Mouse (Mus musculus) layer of hippocampus, postnatal 36 days (tissue): ENCODE measurements at regions not wholly inside any gene's neighbourhood (a gene's known extent, or its start where the extent isn't known, plus 50 kb on each side); places are given as distances from the start of the nearest gene placed in this dataset.
A peak's percentile ranks its signal among the peaks of the same experiment; 100 is the strongest.
"Not testable (repeated sequence)": the region's sequence is repeated elsewhere in the genome, so short reads cannot be mapped to it uniquely, and the experiment has no call there.

ENCODE experiments used
- DNase-seq, 2 experiments: peaks; one replicate each; pipeline ENCODE4 v3.0.0; 2022

DNA sequence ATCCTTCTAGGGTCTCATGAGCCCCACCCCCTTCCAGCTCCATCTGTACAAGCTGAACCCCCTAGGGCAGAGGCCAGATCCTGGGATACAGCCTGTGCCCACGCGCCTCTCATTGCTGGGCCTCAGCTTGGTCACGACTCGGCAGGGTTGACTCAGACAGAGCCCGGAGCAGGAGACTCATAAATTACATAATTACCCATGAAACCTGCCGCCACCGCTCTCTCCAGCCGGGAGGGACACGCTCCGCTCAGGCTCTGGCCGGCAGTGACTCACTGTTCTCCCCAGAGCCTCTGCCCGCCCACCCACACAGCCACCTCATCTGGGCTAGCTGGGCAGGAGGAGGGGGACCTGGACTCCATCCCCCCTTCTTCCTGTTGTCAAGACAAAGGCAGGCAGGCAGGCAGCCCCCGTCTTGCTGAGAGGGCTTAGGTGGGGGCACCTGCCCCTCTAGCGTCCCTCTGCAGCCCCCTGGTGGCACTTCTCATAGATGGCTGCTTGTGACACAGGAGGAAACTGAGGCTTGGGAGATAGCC lies 149.6 kb upstream of the Rtl1 start:
- DNase-seq, result peak; percentile 51 to 56

DNA sequence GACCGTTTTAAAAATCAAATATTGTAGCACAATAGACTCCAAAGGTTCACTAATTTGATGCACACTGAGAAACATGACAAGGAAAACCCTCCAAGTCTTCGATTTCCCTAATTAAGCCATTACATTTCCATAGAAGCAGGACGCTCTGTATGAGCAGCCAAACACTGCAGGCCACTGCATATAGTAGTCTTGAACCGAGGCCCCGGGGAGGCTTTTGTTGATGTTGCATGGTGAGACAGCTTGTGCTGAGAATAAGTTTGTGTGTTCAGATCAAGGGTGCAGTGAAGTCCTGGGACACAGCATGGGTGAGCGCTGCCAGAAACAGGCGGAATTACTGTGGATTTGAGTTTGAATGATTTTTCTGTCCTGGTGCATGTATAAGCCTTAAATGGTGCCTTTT lies 154.9 kb upstream of the Rtl1 start:
- no peak for DNase-seq

DNA sequence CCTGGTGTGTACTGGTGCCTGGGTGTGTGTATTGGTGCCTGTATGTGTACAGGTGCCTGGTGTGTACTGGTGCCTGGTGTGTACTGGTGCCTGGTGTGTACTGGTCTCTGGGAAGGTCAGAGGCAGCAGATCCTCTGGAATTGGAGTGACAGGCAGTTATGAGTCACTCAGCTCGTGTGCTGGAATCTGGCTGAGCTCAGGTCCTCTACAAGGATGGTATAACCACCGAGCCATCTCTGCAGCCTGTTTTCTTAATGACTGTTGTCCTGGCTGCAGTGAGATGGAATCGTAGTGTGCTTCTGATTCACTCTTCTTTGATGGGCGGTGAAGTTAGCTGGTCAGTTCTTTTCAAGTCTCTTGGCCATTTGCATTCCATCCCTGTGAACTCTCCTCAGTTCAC lies 164.2 kb upstream of the Rtl1 start:
- DNase-seq, result no peak

DNA sequence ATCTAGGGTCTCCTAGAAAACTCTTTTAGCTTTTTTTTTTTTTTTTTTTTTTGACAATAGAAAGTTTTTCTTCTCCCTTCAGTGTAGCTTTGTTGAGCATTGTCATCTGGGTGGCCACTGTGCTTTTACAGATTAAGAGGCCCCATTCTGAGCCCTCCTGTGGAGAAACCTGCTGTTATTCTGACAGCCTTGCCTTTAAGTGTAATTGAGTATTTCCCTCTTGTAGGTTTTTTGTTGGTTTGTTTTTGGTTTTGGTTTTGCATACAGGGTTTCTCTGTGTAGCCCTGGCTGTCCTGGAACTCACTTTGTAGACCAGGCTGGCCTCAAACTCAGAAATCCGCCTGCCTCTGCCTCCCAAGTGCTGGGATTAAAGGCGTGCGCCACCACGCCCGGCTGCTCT lies 166.5 kb upstream of the Rtl1 start:
- not testable (repeated sequence) for DNase-seq

DNA sequence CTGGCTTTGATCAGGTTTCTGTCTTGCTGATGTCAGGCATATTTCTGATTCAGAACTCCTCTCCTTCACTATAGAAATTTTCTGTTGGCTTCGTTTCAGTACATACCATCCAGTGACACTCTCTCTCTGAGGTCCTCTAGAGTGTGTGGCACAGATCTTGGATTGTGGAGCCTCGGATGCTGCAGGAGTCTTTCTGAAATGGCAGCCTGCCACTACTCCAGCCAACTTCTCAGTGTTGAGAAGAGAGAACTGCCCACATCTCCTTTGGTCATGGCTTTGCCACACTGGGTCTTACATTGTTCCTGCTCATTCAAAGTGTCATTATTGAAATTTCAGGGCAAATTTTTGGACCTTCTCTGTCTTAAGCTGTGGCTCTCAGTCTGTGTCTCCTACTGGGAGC lies 172.4 kb upstream of the Rtl1 start:
- DNase-seq, result no peak

DNA sequence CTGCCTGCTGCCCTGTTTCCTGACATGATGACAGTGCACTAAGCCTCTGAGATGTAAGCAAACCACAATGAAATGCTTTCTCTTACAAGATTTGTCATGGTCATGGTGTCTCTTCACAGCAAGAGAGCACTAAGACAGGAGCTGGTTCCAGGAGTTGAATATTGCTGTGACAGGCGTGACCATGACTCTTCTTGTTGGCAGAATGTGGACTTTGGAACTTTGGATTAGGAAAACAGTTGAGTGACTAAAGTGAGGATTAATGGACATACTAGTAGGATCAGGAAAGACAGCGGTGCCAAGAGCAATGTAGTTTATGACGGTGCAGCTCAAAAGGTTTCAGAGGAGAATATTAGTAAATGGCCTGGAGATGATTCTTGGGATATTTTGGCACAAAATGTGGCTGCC lies 173.8 kb upstream of the Rtl1 start:
- DNase-seq, result no peak

DNA sequence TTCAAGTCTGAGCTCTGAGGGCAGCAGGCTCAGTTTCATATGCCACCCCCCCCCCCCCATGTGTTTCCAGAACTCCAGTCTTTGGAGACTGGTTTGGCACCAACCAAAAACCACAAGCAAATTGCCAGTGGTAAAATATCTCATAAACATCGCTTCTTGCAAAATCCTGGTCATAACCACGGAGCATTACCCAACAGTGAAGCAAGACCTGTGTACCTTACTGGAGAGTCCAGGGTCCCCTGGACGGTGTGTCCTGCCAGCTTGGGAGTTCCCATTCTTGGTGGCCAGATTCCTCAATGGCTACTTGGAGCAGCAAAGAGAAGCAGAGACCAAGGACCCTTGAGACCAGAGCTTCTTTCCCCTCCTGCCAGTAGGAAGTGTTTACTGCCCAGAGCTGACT lies 198.7 kb upstream of the Rtl1 start:
- DNase-seq, result no peak

DNA sequence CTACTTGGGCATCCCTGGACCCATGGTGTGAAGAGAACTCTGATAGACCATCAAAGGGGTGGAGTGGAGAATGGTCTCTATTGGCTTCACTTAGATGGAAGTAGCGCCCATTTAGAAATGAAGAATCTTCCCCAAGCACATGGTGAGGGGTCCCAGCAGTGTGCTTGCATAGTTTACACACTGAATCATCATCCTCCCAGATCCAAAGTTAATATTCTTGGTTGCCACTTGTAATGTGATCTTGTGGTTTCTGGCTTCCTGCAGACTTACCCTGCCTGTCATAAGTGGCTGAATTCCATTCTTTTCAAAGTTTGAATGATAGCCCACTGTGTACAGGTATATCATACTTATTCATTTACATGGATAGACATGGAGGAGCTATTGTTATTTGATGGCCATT lies 199.3 kb upstream of the Rtl1 start:
- DNase-seq, result no peak

DNA sequence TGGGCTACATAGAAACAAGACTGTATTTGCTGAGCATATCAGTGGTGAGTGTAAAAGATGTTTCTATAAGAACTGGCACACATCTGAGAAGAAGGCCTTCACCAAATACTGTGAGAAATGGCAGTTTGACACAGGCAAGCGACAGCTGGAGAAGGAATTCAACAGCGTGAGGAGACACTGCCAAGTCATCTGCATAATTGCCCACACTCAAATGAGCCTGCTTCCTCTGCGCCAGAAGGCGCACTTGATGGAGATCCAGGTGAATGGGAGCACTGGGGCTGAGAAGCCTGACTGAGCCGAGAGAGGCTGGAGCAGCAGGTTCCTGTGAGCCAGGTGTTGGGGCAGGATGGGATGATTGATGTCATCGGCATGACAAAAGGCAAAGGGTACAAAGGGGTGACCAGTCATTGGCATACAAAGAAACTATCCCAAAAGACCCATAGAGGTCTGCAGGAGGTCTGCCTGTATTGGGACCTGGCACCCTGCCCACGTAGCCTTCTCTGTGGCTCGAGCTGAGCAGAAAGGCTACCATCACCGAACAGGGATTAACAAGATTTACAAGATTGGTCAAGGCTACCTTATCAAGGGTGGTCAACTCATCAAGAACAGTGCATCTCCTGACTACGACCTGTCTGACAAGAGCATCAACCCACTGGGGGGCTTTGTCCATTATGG lies 227.2 kb upstream of the Rtl1 start:
- DNase-seq, result peak in 1 of 2 experiments; percentile 18

DNA sequence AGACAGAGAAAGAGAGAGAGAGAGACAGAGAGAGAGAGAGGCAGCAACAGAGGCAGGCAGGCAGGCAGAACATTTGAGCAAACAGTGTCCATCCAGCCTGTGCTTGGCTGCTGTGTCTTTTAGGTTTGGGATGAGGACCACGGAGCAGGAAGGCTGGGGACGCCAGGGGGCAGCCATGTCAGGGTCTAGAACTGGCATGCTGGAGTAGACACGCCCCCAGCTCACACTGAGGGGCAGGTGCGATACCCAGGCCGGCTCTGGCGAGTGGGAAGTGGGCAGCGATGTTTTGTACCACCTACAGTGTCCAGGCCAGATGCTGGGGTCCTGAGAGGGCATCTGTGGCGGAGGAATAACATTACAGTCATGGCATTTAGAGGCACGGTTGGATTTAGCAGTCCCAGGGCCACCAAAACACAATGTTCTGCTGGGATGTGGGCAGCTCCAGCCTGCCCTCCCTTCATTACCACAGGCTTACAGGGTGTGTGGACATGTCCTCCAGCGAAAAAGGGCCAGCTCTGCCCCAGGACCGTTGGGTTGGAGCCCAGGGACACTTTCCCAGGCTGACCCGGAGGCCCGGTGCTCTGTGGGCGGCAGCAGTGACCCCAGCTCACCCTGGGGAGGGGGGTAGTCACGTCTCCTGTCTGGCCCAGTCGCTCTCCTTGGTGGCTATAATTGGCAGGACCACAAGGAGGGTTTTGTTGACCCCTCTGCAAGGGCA lies 230.3 kb upstream of the Rtl1 start:
- no peak for DNase-seq

DNA sequence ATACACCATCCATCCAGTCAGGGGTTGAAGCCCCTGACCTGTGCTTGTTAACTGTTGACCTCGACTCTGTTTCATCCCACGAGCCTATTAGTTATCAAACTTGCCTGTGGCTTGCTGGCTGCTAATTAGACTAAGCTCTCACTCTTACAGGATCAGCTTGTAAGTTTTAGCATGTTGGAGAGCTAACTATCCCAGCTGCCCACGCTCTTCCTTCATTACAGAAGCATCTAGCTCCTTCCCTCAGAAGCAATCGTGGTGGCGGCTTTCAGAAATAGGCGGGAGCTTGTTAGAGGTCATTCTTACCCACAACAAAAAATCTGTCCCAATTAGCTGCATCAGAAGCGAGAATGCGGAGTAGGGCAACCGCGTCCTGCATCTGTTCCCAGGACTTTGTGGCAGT lies 232.8 kb upstream of the Rtl1 start:
- DNase-seq, result no peak

DNA sequence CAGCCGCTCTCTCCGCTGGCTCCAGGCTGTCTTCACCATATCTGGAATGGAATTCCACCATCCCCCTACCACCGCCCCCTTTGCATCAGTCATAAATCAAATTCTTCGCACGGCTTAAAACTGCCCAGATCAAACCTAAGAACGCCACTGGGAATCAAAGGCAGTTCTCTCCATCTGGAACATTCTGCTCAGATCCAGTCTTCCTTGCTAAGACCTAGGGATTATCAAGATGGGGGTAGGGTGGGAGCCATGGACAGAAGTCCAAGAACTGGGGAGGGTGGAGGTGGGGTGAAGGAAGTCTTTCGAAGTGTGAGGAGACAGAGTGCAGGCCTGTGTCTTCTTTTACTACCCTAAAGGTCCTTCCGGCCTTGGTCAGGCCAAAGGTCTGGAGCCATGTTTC lies 236.4 kb upstream of the Rtl1 start:
- no peak for DNase-seq

DNA sequence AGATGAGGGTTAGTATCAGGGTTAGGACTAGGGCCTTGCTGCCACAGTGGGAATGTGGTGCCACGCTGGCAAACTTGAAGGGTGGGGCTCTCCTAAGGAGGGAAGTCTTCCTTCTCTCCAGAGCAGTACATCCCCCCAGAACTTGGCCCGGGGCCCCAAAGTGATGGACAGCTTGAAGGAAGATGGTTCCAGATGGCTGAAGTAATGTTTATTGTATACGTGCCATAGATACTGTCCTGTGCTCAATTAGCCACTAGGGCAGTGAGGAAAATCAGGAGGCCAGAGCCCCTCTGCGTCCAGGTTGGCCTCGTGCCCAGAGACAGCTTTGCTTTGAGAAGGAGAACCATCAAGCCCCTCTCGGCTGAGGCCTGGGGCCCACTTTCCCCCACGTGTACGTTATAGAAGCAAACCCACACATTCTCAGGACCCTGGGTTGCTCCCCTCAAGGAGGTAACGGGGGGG lies 239.0 kb upstream of the Rtl1 start:
- no peak for DNase-seq

DNA sequence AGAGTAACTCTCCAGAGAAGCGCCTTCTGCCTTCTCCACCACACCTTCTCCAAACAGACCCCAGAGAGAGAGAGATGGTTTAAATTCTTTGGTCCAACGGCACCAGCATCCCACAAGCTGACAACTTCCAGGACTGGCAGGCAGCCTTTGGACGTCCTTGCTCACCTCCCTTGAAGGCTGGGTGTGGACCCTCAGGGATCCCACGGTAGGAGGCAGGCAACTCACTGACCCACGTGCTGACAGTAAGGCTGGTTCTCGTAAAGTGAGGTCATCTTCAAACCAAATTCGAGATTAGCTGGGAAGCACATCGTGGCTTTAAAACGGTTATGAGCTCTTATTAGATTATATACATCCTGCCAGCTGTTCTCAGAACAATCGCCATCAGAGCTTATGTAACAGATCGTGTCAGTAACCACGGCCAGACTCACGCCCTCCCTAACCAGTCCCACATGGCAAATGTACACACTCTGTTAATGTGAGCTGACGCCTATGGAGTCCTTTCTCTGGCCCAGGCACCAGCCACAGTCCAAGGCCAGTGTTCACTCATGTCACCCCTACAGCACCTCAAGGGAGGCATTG lies 239.9 kb upstream of the Rtl1 start:
- DNase-seq, result no peak

DNA sequence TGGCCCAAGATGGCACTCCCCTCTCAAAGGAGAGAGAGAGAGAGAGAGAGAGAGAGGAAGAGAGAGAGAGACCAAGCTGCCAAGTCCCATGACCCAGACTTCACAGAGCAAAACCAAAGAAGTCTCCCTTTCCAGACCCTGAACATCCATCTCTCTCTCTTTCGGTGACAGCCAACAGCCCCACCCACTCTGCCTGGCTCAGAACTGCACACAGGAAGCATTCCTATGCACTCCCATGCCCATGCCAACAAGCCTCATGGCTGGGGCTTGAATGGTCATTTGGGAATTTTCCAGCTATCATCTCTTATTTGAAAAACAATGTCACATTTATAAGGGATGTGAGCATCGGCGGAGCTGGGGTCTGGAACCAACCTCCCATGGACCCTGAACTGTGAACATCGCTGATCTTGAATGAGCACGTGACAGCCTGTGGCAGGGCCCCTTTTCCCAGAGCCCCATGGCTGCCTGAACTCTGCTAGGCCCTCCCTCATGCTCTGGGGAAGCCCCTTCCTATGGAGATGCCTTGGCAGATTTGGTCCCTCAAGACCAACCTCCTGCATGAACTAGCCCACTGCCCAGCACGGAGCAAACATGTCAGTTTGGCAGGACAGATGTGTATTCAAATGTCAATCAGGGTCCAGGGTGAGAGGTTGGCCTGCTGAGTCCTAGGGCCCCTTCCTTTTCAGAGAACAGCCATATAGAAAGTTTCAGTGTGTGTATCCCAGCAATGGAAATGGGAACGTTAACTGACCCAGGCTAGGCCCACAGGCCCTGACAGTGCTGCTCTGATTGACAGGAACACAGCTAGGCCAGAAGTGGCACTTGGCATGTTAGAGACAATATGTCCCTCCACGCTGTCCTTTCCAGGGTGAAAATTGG lies 244.8 kb upstream of the Rtl1 start:
- no peak for DNase-seq

DNA sequence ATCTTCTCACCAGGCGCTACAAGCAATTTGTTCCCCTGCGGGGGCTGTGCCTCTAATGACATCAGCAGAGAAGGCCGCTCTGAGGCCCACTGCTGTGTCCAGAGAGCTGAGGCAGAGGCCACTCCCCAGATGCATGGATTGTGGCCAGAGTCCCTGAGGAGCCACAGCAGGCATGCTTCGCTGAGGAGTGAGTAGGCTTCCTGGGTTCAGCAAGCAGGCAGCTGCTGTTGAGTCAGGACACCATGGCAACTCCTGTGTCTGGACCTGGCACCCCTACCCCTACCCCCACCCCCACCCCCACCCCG lies 245.4 kb upstream of the Rtl1 start:
- no peak for DNase-seq

DNA sequence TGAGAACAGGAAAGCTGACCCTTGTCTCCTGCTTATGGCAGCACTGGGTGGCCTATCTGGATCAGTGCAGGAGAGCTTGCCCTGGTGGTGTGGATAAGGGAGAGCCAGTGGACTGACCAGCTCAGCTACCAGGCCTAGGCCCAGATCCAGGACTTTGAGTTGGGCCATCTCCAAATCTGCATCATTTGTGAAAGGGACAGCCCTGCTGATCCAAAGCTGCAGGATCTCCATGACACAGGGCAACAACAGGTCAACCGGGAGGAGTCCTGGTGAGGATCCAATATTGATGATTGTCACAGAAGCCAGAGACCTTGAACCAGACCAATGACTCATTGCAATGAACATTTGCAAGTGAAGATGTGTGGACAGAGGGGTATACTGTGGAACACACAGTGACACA lies 256.2 kb upstream of the Rtl1 start:
- no peak for DNase-seq

DNA sequence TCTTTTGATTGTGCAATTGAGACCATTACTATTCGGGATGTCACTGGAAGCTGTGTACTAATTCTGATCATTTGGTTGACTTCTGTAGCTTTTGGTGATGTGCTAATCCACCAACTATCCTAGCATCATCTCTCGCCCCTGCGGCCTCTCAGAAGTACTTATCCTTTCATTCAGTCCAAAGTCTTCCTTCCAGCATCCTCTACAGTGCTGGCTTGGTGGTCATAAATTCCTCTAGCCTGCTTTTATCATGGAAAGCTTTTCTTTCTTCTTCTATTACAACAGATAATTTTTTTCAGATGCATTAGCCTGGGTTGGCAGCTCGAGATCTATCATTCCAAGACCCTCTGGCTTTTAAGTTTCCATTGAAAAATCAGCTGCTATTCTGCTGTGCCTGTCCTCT lies 257.6 kb upstream of the Rtl1 start:
- DNase-seq, result no peak

DNA sequence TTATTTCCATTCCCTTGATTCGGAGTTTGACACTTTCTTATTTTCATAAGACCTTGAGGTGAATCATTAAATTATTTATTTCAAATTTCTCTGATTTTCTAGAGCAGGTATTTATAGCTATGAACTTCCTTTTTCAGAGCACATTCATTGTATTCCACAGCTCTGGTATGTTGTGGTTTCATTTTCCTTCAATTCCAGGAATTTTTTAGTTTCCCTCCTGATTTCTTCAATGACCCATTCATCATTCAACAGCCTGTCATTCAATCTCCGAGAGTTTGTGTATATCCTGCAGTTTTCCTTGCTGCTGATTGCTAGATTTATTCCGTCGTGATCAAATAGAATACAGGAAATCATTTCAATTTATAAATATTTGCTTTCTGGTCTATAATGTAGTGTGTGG lies 264.7 kb upstream of the Rtl1 start:
- DNase-seq, result no peak

DNA sequence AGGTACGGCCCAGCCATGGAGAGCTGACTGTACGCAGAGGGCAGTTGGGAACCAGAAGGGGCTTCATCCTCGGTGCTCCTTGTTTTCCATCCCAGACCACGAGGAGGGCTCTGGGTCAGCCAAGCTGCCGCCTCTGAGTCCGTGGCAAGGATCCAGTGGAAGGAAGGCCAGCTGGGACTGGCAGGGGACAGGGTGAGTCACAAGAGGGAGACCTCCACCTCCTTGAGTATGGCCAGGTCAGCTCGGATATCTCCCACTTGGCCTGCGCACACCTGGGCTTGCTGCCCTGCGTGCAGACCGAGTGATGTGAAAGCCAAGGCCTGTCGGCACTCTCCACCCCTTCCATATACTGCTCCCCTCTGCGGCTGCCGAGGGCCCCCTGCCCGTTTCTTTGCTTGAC lies 270.9 kb upstream of the Rtl1 start:
- DNase-seq, result no peak

DNA sequence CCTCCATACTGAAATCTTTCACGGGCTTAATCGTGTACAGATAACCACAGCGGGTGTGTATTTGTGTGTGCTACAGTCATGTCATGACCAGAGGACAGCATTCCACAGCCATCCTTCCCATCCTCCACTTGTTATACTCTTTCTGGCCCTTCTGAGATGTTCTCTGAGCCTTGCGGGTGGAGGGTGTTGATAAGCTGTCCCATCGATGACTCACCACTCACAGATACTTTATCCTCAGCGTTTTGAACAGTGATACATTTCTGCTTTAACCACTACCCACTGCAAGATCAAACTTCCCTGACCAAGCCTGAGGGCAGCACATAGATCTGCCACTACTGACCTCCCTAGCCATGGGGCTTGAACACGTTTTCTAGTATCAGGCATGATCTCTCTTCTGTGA lies 274.3 kb upstream of the Rtl1 start:
- DNase-seq, result no peak

DNA sequence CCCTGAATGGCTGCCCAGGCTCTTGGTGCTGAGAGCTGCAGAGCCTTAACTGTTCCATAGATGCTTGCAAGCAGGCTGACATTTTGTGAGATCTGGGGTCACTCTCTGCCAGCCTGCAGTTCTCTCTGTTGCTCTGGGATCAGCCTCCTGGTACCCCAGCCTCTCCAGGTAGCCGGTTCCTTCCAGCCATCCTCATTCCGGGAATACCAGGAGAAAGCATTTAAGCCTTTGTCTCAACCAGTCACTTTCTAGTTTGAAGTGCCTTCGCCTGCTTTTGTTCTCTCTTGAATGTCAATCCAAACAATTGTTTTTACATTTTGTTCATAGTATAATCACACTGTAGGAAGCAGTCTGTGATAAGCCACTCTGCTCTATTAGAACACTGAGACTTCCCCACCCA lies 281.0 kb upstream of the Rtl1 start:
- DNase-seq, result no peak

DNA sequence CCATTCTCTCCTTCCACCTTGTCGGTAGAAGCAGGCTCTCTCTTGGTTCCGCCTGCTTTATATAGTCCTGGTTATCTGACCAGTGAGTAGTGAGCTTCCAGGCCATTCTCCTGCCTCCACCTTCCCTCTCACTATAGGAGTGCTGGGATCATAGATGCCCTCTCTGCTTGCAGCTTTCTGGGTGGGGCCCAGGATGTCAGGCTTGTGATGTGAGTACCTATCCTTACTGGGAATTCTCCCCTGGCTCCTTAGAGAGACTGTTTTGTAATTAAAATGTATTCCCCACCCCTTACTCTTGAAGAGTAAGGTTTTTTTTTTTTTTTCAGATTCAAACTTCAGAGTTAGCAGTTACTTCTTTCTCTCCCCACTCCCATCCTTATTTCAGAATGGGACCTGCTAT lies 291.1 kb upstream of the Rtl1 start:
- DNase-seq, result no peak
